Mouse (Mus musculus) CD4-positive, CD25-positive, alpha-beta regulatory T cell, adult 2 months (primary cell): Measurements from ENCODE around the gene Onecut3.

Experiments used
- DNase-seq: peaks from one replicate; pipeline ENCODE4 v3.0.0-alpha.2; 2012; ENCODE audit warnings: low read depth, low spot score

The Onecut3 gene

DNA sequence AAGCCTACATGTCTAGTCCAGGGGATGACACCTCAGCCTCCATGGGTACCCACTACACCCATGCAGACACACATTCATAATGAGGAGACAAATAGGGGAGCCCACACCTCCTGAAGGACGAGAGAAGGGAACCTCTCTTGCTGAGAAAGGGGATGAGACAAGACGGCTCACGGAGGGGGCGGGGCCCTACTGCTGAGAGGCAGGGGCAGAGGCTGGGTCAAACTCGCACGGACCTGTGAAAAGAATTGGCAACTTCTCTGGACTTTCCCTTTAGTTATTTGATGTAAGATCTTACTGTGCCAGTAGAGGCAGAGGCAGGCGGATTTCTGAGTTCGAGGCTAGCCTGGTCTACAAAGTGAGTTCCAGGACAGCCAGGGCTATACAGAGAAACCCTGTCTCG is 57.7 kb downstream of the Onecut3 start:
- no peak for DNase-seq

DNA sequence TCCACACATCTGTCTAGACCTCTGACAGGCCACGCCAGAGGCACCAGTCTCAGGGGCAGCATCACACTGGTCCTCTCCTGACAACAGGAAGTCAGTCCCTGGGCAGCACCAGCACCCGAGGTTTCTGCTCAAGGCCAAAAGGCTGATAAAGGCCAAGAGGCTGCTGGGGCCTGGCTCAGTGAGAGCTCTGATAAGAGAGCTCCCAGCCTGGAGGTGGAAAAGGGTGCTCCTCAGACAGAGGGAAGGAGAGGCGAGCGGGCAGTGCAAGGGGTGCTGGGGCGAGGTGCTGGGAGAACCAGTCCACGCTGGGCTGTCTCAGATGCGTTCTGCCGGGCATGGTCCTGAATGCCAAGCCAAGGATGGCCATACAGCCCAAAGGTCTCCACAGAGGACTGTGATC is 58.9 kb downstream of the Onecut3 start:
- DNase-seq: no peak

DNA sequence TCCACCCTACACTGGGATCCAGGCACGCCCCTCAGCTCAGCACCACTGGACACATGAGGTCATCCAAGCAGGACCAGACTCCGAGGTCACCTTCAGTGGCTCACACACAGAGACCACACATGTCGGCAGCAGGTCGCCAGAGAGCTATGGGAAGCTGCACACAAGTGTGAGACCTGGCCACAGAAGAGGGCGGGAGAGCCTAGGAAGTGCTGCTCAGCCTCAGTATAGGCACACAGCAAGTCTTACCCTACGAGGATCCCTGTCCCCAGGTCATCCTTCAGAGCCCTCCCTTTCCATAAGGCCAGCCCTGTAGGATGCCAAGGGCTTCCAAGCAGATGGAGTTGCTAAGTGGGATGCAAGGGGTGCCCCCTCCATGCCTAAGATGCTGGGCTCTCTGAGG is 59.4 kb downstream of the Onecut3 start:
- no peak for DNase-seq

DNA sequence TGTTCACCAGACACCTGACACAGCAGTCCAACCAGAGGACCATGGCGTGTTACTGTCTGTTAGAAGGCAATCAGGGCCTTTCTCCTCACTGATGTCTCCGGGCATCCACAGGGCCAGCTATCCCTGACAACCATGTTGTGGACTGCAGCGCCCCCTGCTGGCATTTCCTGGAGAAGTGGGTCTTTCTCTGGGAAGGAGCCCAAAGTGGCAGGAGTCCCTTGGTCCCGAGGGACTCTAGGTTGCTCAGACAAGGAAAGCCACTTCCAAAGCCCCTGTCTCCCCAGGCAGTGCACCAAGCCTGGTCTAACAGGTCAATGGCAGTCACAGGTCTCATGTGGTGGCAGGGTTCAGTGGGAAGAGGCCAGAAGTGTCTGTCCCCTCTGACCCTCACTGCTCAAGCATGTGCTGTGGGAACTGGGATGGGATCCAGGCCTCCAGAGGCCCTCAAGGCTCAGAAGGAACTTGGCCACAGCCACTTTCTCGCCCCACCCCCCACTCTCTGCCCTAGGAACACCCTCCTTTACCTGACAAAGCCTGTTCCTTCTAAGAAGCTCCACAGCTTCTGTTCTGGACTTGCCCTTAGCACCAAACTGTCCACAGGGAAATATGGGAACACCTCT is 62.8 kb downstream of the Onecut3 start:
- peak; percentile 74 for DNase-seq

DNA sequence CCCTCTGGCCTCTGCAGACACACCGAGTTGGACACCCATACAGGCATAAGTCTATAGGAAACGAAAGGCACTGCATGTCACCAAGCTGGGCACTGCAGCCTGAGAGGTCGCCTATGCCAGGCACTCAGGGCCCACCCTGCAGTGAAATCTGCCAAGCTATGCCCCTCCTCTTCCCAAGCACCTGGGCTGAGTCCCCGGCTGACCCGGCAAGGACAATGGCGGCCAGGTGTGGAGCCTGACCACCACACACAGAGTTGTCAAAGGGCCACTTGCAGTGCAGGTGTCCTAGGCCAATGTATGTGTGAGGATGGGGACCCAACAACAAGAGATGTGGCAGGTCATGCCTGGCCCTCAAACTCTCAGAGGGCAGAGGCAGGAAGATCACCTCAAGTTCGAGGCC is 64.8 kb downstream of the Onecut3 start:
- no peak for DNase-seq

DNA sequence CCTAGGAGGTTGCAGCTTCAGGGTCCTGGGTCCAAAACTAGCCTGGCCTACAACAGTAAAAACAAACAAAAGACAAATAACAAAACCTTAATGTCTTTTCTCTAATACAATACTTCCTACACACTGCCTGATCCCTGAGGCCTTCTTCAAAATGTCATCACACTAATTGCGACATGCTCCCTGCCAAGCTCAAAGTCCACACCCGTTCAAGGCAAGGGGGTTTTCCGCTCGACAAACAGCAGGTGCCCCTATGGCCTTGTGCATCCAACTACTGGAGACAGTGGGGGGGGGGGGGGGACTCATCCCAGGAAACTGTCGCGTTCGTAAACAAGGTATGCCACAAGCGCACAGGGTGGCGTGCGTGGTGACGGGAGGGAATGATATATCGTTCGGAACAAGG is 66.0 kb downstream of the Onecut3 start:
- peak; percentile 36 for DNase-seq

DNA sequence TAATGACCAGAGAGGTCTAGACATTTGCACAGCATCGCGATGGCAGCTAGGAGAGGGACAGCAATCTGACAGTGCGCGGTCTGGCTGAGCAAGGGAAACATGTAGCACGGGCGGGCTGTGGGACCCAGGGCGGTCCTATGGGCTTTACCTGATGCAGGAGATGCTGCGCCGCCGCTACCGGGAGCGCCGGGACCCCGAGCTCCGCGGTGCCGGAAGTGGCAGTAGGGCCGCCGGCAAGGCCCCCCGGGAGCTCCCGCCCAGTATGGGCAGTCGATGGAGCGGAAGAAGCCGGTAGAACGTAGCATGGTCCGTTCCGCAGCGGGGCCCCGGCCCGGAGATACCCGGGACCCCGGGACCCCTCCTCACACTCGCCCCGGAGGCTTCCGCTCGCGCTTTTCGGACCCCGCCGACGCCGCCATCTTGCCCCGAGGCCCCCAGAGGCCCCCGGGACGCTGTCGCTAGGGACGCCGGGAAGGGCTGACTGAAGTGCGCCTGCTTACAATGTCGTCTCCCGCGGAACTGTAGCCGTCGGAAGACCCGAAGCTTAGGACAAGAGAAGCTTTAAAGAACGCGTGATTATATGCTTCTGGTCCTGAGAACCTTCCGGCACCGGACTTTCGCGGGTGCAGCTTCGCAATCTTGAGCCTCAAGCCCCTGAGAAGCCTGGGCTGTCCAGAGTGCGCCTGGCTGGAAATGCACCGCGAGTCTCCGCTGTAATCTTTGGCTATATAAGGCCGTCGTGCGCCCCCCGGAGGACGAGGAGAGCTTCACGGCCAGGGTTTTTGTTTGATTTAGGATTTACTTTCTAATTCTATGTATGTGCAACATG is 66.7 kb downstream of the Onecut3 start, which contains the start of gene Rexo1:
Gene Rexo1, minus strand, starts transcription at position 445 of the 829 bp plus-strand sequence.
- peak; percentile 96 for DNase-seq

DNA sequence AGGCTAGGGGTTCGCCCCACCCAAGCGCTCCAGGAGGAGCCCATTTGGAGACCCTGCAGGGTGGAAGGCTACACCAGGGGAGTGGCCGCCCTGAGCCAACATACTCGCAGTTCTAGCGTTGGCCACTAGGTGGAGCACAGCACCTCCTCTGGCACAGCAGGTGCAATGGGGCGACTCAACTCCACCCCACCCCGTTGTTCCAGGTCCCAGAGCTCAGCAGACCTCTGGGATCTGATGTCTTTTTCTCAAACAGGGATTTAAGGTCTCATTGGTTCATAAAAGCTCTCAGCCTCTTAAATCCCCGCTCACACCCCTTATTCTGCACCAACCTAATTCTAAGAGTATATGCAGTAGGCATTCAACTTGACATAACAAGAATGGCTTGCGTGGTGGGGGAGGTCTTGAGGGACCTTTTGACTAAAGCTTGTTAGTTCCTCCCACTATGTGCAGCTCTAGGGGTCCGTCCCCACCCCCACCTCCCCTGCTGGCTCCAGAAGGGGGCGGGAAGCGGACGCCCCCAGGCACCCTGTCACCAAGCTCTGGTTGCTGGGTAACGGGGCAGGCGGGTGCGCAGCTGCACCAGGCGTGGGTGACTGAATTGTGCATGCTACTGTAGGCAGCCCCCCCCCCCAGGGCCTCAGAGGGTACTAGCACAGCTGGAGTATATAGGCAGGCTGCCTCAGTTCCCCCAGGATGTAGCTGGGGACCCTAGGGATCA is 71.9 kb downstream of the Onecut3 start:
- DNase-seq: peak; percentile 93
